Mouse (Mus musculus) cerebellum, adult 2 months (tissue): ENCODE measurements at regions not wholly inside any gene's neighbourhood (a gene's known extent, or its start where the extent isn't known, plus 50 kb on each side); places are given as distances from the start of the nearest gene placed in this dataset.

Experiments
- DNase-seq, 2 experiments: peaks; one replicate each; pipeline ENCODE4 v3.0.0; 2021
- H3K27ac ChIP-seq: fragments of 200-500 bp; 2 replicates; pipeline ENCODE4 v1.5.1; 2012; ENCODE audit warnings: low read length, control low read depth, inconsistent platforms; ENCODE audit not compliant: insufficient read depth
- H3K27me3 ChIP-seq: fragments of 200-500 bp; 2 replicates; pipeline ENCODE4 v1.6.1; 2012; ENCODE audit warnings: inconsistent platforms, mild to moderate bottlenecking, low read length, moderate library complexity; ENCODE audit not compliant: control insufficient read depth, insufficient read depth
- H3K4me1 ChIP-seq: fragments of 200-500 bp; 2 replicates; pipeline ENCODE4 v1.6.1; 2011; ENCODE audit warnings: low read length; ENCODE audit not compliant: control insufficient read depth, insufficient read depth
- H3K4me3 ChIP-seq: fragments of 200-500 bp; replicated peaks from 2 replicates; pipeline ENCODE3; 2011; ENCODE audit warnings: mild to moderate bottlenecking, low read depth, low read length, control low read depth; ENCODE audit not compliant: insufficient read depth
- CTCF ChIP-seq: fragments of 200-500 bp; IDR thresholded peaks from 2 replicates; pipeline ENCODE4 v1.5.1; 2011; ENCODE audit warnings: low read depth, mild to moderate bottlenecking, control low read depth, low read length, moderate library complexity, borderline replicate concordance; ENCODE audit not compliant: insufficient read depth
- POLR2A ChIP-seq: fragments of 200-500 bp; IDR thresholded peaks from 2 replicates; pipeline ENCODE4 v1.6.1; 2011; ENCODE audit warnings: low read length, control low read depth, borderline replicate concordance; ENCODE audit not compliant: insufficient read depth
- WGBS: fragments of 180-500 bp; shearing (Covaris S2); methylation state at CpG from one replicate; pipeline ENCODE4 v1.1.7; 2018; 5-methylcytosine and 5-hydroxymethylcytosine counted together

DNA sequence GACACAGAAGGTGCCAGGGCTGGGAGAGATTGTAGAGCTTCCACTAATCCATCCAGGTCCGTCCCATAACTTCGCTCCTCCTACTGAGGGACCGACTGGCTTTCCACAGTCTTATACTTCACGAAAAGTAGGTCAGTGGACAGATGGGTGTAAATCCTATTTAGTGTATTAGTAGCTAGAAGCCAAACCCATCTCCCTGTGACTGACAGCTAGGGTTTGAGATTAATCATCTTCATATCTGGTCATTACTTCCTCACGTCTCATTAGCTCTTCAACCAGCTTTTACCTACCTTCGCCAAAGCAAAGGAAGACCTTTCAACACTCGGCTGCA, 60.4 kb upstream of the Scaf11 start:
- no peak for DNase-seq
- no peaks in the 10 kb centered on the region for H3K4me1 ChIP-seq
- TF ChIP-seq CTCF = no peak
- no peak for TF ChIP-seq POLR2A
- H3K4me3 ChIP-seq = no peak overlapping the region
- H3K27ac ChIP-seq = no peak overlapping the region
- H3K27me3 ChIP-seq = no peaks in the 10 kb centered on the region
- 76% methylated on average over 7 of the region's 7 CpGs for WGBS

DNA sequence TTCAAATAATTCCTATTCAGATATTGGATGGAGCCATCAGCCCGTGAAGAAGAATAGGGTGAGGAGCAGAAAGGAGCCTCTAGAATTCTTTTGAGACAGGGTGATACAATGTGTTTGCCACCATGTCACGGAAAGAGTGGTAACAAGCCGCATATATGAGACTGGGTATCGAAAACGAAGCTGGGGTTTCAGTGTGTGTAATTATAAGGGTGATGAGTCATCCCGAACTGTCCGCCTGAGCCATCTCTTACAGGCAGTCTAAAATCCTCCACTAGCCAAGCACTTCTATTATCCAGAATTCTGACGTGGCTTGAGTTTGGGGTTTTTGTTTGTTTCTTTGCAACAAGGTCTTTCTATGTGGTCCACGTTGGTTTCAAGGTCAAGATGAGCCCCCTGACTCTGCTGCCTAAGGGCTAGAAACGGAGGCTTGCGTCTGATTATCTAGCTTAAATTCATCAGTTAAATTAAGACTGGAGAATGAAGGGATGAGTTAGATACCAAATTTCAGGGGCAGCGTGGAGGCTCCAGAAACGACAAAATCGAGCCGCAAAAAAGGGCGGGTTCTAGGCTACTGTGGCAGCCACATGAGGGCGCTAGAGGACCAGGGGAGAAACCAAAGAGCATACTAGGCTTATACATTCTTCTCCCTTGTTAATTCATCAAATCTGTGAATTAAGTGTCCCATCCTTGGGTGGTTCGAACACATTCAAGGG, 59.9 kb upstream of the Scaf11 start:
- DNase-seq = no peak
- Histone ChIP-seq H3K27ac (no peak overlapping the region), H3K4me3 (no peak overlapping the region), H3K4me1 (no peaks in the 10 kb centered on the region), H3K27me3 (no peaks in the 10 kb centered on the region)
- TF ChIP-seq POLR2A = no peak
- TF ChIP-seq CTCF = peak; percentile 22; the same call in 1 of the 2 replicates
- 78% methylated on average over 18 of the region's 18 CpGs for WGBS

DNA sequence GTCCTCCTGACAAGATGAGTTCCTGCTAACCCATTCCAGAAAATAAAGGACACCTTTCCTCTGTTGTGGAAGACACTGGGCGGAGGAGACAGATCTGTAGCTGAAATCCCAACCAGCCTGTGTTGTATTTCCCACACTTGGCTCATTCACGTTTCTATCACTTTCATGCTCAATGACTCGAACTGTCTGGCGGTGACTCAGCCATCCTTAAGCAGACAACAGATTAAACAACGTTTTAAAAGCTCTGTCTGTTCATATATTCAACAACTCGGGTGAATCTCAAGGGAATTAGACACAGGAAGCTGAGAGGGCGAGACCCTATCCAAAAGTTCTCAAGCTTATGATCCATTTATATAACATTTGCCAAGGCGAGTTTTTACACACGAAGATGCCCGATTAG, 57.5 kb upstream of the Scaf11 start:
- TF ChIP-seq CTCF (no peak), POLR2A (no peak)
- WGBS = 43% methylated on average over 10 of the region's 10 CpGs
- Histone ChIP-seq H3K4me3 (no peak overlapping the region), H3K27ac (no peak overlapping the region), H3K4me1 (no peaks in the 10 kb centered on the region), H3K27me3 (no peaks in the 10 kb centered on the region)
- no peak for DNase-seq

DNA sequence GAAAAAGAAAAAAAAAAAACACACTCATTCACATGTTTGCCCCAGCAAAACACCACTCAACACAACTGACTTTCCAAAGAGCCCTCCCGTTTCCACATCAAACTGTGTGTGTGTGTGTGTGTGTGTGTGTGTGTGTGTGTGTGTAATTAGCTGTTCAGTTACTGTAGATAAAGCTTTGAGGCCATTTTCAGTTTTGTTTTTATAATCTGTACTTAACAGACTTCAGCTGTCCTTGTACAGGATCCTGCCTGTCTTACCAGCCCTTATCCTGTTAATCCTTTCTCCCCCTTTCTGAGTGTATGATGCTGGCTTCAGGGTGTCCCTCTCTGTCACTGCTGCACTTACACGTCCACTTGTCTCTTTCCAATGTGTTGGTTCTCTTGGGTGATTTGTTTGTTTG, 55.0 kb upstream of the Scaf11 start:
- H3K27me3 ChIP-seq = no peaks in the 10 kb centered on the region
- no peak overlapping the region for H3K27ac ChIP-seq
- 76% methylated on average over 2 of the region's 2 CpGs for WGBS
- no peaks in the 10 kb centered on the region for H3K4me1 ChIP-seq
- TF ChIP-seq POLR2A (no peak), CTCF (no peak)
- H3K4me3 ChIP-seq = no peak overlapping the region
- DNase-seq = no peak

DNA sequence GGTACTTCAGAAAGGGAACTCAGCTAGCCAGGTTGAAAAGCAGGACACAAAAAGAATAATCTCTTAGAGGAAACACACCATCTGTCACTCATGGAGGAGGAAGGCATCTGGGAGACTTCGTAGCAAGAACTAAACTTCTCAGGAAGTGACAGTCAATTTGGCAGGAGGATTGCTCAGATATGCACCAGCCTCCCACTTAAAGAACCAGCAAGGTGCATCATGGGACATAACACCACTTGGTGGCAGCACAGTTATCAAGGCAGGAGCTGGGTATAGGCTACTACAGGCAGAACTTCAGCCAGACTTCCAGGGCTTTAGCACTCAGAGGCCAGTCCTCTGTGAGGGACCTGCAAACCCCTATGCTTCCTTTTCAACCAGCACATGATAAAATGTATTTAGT, 52.0 kb upstream of the Scaf11 start:
- WGBS = 19% methylated on average over 1 of the region's 1 CpGs
- DNase-seq = no peak
- H3K4me3 ChIP-seq = no peak overlapping the region

More for the DNA sequence above, 52.0 kb upstream of the Scaf11 start:
- H3K27ac ChIP-seq = no peak overlapping the region
- H3K27me3 ChIP-seq = no peaks in the 10 kb centered on the region
- H3K4me1 ChIP-seq = no peaks in the 10 kb centered on the region
- no peak for TF ChIP-seq POLR2A
- no peak for TF ChIP-seq CTCF
